Mouse (Mus musculus): ENCODE results near the gene Fads1. TPM values are rescaled to one million over a fixed set of nuclear protein-coding genes. Genes with fewer than 3 reads are reported as not detected.
A peak's percentile ranks its signal among the peaks of the same experiment; 100 is the strongest.

Fads1 gene
- polyA plus RNA-seq, 1 experiment: 139 TPM

DNA sequence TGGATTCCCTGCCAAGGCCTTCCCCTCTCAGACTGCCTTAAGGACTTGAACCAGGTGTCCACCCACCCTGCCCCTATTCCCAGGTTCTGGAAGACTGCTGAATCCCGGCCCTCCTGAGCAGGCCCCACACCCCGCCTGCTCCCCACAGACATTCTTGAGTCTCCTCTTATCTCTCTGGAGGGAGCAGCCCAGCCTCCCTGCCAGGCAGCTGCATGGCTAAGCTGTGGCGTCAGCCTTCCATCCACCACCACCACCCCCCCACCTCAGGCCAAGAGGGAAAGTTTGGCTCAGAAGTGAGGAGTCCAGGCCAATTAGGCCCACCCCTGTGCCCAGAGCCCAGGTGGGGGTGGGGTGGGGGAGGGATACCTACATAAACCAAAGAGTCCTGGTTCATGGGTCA lies 55.8 kb downstream of the Fads1 start:
- no peak for DNase-seq (ENCODE audit: low read depth)
- no peak for TF ChIP-seq POLR2A (IDR thresholded peaks at IDR 0.05; ENCODE audit: borderline replicate concordance, extremely low read depth, insufficient read depth, insufficient read length, poor library complexity, severe bottlenecking)
- no peak for TF ChIP-seq CTCF (IDR thresholded peaks at IDR 0.05; ENCODE audit: borderline replicate concordance, extremely low read depth, insufficient read depth, insufficient read length)

DNA sequence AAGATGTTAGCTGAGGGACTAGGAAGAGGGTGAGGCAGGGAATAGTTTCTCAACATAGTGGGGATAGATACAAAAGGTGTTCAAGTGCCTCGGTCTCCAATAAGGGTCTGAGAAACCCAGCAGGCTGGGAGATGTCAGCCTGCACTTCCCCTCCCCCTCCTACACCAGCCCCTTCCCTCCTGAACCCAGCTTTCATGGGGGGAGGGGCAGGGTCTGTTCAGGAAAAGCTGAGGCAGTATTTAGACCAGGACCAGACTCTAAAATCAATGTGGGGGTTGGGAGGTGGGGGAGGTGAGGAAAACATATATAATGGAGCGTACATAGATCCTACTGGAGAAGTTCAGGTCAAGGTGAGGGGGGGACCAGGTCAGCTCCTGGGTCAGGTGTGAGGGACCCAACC lies 56.7 kb downstream of the Fads1 start:
- TF ChIP-seq CTCF (IDR thresholded peaks at IDR 0.05; ENCODE audit: borderline replicate concordance, extremely low read depth, insufficient read depth, insufficient read length) (no peak), POLR2A (IDR thresholded peaks at IDR 0.05; ENCODE audit: borderline replicate concordance, extremely low read depth, insufficient read depth, insufficient read length, poor library complexity, severe bottlenecking) (no peak)
- DNase-seq (ENCODE audit: low read depth): no peak

DNA sequence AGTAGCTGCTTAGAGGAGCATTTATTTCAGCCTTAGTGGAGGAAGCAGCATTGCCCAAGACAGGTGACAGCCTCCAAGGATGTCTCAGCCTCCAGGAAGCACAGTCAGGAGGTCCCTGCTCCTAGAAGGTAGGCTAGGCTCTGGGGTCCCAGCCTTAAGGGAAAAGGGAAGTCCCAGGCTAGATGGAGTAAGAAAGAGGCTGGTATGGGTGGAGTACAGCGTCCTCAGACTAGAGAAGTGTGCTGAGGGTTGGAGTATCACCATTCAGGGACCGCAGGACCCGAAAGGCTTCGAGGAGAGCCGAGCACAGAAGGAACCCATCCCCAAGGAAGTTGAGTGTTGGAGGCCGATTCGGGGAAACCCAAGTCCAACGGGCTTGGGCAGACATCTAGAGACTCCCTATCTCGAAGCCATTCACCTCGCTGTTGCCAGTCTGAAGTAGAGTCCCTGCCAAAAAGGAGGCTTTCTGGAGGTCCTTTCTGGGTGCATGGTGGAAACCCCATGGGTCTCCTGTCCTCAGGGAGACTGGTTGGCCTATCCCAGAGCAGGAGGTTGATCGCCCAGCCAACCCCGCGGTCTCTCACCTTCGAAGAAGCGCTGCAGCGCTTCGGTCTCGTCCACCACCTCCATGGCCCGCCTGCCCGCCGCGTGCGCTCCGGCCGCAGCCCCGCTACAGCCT lies 57.4 kb downstream of the Fads1 start:
- TF ChIP-seq CTCF (IDR thresholded peaks at IDR 0.05; ENCODE audit: borderline replicate concordance, extremely low read depth, insufficient read depth, insufficient read length): no peak
- TF ChIP-seq POLR2A (IDR thresholded peaks at IDR 0.05; ENCODE audit: borderline replicate concordance, extremely low read depth, insufficient read depth, insufficient read length, poor library complexity, severe bottlenecking): no peak
- DNase-seq (ENCODE audit: low read depth): no peak

DNA sequence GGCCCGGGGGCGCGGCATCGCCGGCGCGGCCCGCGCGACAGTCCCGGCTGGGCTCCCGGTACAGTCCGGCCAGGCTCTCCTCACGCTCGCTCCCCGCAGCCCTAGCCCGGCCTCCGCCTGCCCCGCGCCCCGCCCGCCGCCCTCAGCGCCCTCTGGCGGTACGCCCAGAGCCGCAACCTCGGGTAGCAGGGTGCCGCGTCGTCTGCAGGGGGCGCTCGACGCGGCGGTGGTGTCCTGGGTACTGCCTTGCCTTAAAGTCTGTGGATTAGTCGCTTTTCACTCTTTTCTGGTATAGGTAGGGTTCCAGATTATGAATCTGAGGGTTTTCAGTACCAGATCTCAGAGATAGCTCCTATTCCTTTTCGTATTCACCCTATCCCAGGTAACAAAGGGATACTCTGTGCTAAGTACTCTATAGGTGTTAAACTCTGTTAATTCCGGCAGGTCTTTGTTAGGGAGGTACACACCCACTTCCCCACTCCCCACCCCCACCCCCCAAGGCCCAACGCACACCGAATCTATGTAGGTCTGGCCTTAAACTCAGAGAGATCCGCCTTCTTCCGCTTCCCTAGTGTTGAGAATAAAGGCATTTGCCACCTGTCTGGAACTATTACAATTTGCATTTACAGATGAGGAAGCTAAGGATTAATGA lies 58.1 kb downstream of the Fads1 start, which contains the start of gene Myrf:
Gene Myrf, minus strand, starts transcription at position 95 of the 652 bp plus-strand sequence.
- TF ChIP-seq POLR2A (IDR thresholded peaks at IDR 0.05; ENCODE audit: borderline replicate concordance, extremely low read depth, insufficient read depth, insufficient read length, poor library complexity, severe bottlenecking) (no peak), CTCF (IDR thresholded peaks at IDR 0.05; ENCODE audit: borderline replicate concordance, extremely low read depth, insufficient read depth, insufficient read length) (peak; percentile 89)
- peak; percentile 66 for DNase-seq (ENCODE audit: low read depth)

DNA sequence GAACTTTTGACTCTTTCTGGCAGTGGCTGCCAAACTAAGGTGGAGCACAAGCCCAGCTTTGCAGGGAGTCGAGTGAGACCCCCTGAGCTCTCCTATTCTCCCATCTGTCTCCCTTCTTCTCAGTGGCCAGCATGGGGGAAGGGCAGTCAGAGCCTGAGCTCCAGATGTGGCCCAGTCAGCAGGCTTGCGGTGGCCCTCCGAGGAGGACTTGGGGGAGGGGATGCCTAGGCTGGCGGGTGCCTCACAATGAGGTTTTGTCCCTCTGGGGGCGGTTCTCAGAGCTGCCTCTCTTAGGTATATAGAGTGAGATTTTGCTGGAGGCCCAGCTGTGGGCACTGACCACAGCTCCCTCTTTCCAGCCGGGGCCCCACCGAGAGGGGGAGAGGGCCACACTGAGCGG lies 60.2 kb downstream of the Fads1 start:
- DNase-seq (ENCODE audit: low read depth): no peak
- TF ChIP-seq POLR2A (IDR thresholded peaks at IDR 0.05; ENCODE audit: borderline replicate concordance, extremely low read depth, insufficient read depth, insufficient read length, poor library complexity, severe bottlenecking): no peak
- no peak for TF ChIP-seq CTCF (IDR thresholded peaks at IDR 0.05; ENCODE audit: borderline replicate concordance, extremely low read depth, insufficient read depth, insufficient read length)

DNA sequence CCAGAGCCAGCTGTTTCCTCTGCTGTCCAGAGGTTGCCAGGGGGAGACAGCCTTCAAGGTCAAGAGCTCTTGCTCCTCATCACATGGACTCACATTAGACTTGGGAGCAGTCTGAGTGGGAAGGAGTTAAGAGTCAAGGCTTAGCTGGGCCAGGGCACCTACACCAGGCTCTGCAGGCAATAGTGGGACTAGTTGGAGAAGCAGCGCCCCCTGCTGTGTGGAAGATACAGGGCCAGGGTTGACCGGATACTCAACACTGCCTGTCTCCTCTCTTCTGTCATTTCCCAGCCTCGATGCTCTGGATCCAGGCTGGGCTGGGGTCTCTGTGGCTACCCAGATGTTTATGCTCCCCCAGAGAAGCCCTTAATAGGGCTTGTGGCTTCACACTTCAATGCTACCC lies 61.5 kb downstream of the Fads1 start:
- no peak for TF ChIP-seq POLR2A (IDR thresholded peaks at IDR 0.05; ENCODE audit: borderline replicate concordance, extremely low read depth, insufficient read depth, insufficient read length, poor library complexity, severe bottlenecking)
- peak; percentile 35; the same call in 1 of the 2 replicates for TF ChIP-seq CTCF (IDR thresholded peaks at IDR 0.05; ENCODE audit: borderline replicate concordance, extremely low read depth, insufficient read depth, insufficient read length)
- DNase-seq (ENCODE audit: low read depth): no peak

Other genes starting within 250 kb of the Fads1 start
- 574 and 777 TPM in 2 replicates for gene Fth1, start 202.3 kb upstream of the Fads1 start, polyA plus RNA-seq (2012; rRNA removed)
- 1.2 and 1.4 TPM in 2 replicates for gene Best1, start 181.3 kb upstream of the Fads1 start, polyA plus RNA-seq (2012; rRNA removed)
- gene Rab3il1, start 181.2 kb upstream of the Fads1 start, polyA plus RNA-seq (2012; rRNA removed): 19.5 and 20.0 TPM in 2 replicates
- 42.8 and 44.8 TPM in 2 replicates for gene Fads3, start 141.3 kb upstream of the Fads1 start, polyA plus RNA-seq (2012; rRNA removed)
- 195 and 216 TPM in 2 replicates for gene Fads2, start 81.1 kb upstream of the Fads1 start, polyA plus RNA-seq (2012; rRNA removed)
- gene Tmem258, start 21.1 kb downstream of the Fads1 start, polyA plus RNA-seq (2012; rRNA removed): 108 and 164 TPM in 2 replicates
- 26.6 and 34.3 TPM in 2 replicates for gene Fen1, start 21.3 kb downstream of the Fads1 start, polyA plus RNA-seq (2012; rRNA removed)
- gene Myrf, start 57.9 kb downstream of the Fads1 start, polyA plus RNA-seq (2012; rRNA removed): 1.4 and 2.4 TPM in 2 replicates
- 20.2 and 24.8 TPM in 2 replicates for gene Dagla, start 122.0 kb downstream of the Fads1 start, polyA plus RNA-seq (2012; rRNA removed)
- 50.2 and 85.2 TPM in 2 replicates for gene Syt7, start 206.2 kb downstream of the Fads1 start, polyA plus RNA-seq (2012; rRNA removed)

Measured in brain, embryonic 14.5 days (tissue).